Mouse (Mus musculus) lung, postnatal 10 days (tissue): ENCODE data around the gene Ocm.
"Not testable (repeated sequence)": the region's sequence is repeated elsewhere in the genome, so short reads cannot be mapped to it uniquely, and the experiment has no call there.

Experiments used
- DNase-seq: peaks from one replicate; pipeline ENCODE4 v3.0.0; 2021

The Ocm gene

DNA sequence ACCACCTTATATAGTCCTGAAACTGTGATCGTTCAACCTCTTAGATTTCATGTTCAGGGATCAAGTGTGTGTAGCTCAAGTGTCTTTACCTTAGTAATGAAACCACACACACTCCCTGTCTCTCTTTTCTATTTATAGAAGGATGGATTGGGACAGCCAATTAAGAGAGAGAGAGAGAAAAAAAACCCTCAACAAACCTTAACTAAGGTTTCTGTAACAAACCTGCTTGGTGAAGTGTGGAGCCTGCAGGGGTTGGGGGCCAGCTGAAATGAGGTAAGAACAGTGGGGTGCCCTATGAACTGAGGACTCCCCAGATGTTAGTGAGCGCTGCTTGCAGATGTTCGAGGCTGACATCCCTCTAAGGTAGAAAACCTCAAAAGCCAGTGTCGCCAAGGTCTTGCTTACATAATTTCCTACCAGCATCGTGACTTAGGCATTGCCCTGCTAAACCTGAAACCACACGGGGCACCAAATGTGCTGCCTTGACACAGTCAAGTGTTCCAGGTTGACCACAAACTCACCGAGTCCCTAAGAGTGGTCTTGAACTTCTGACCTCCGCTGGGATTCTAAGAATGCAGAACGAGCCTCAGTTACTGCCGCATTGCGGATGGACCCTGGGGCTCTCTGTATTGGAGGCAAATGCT is at the start of gene Ocm:
Gene Ocm (minus strand): TSS at position 51 of the 644 bp plus-strand sequence.
- no peak for DNase-seq

DNA sequence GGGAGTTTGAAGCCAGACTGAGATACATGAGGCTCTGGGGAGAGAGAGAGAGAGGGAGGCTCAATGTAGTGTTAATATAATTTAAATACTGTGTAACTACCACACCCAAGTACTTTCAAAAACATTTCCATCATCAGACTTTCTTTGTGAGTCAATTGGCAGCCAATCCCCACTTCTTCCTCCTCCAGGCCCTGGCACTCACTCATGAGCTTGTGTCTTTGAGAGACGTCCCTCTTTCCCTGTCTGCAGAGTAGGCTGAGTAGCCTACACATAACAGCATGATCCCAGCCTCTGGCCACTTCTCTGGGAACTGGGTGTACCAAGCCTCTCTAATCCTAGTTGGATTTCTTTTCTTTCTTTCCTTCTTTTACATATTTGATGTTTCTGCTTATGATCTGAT is 44.8 kb upstream of the Ocm start:
- DNase-seq, result no peak

- no peak for DNase-seq
Measured at GRCm38 (mm10) chr5:144070064-144070463, 43.6 kb upstream of the Ocm start.

GRCm38 (mm10) chr5:144066036-144066435 is 39.6 kb upstream of the Ocm start:
- peak; percentile 63 for DNase-seq

GRCm38 (mm10) chr5:144064093-144064492 is 37.6 kb upstream of the Ocm start:
- no peak for DNase-seq

- DNase-seq, result no peak
Measured at GRCm38 (mm10) chr5:144054340-144054739, 27.9 kb upstream of the Ocm start.

DNA sequence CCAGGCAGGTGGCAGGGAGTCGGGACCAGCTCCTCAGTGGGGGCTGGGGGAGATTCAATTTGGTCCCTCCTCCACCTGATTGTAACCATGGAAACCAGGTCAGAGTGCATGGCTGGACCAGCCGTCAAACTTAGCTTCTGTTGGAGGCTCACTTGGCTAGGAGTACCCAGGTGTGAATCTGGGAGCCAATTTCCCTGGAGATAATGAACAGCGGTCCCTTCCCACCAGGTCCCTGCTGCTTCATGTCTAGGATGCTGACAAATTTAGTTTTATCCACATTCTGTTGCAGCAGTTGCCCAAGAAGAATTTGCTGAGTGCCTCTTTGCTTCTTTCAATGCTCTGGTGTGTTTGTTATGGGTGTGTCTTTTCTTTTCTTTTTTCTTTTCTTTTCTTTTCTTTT is 27.0 kb upstream of the Ocm start:
- no peak for DNase-seq

DNA sequence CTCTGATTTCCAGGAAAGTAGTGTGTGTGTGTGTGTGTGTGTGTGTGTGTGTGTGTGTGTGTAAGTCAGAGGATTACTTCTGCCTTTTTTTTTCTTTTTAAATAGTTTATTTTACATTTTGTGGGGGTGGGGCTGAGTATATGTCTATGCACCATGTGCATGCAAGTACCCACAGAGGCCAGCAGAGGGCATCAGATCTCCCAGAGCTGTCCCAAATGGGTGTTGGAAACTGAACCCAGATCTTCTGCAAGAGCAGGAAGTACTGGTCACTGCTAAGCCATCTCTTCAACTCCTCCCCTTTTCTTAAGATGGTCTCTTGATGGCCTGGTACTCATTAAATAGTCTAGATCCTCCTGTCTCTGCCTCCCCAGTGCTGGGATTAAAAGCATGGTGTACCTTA is 24.8 kb upstream of the Ocm start:
- no peak for DNase-seq

DNA sequence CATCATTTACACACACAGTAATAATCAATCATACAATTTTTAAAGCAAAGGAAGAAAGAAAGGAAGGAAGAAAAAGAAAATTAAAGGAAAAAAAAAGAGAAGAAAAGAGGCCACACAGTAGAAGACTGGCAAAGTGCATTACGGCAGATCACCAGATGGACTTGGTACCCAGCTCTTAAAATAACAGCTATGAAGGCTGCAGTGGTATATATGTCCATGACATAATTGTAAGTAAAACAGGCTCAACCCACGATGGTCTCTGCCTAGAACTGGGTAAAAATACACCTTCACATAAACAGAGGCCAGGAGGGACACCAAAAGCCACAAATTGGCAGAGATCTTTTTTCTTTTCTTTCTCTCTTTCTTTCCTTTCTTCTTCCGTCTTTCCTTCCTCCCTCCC is 23.4 kb upstream of the Ocm start:
- no peak for DNase-seq

GRCm38 (mm10) chr5:144047324-144047723 is 20.9 kb upstream of the Ocm start:
- no peak for DNase-seq

GRCm38 (mm10) chr5:144043166-144043565 is 16.7 kb upstream of the Ocm start:
- DNase-seq, result no peak

DNA sequence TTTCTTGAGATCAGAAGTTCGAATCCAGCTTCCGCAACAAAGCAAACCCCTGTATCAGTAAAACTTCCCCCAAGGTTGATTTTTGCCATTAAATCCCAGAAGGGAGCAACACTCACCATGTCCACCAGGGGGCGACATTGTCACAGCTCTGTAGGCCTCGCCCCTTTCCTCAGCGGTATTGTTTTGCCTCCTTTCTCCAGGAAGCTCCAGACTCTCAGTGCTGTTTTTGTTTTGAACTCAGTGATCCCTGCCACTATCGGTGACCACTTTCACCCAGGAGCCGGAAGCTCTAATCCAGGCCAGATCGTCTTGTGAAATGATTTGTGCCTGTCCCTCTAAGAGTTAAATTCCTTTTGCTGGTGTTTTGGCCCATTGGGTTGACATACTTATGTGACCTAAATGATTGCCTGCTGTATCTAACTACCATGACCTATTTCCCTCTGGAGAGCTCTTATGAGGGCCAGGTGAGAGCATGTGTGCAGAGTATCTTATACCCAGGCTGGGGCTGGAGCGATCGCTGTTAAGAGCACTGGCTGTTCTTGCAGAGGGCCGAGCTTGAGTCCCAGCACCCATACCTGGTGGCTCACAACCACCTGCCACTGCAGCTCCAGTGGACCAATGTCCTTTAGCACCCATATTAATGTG is 14.4 kb upstream of the Ocm start:
- DNase-seq, result peak; percentile 83

GRCm38 (mm10) chr5:144039886-144040285 is 13.4 kb upstream of the Ocm start:
- no peak for DNase-seq

DNA sequence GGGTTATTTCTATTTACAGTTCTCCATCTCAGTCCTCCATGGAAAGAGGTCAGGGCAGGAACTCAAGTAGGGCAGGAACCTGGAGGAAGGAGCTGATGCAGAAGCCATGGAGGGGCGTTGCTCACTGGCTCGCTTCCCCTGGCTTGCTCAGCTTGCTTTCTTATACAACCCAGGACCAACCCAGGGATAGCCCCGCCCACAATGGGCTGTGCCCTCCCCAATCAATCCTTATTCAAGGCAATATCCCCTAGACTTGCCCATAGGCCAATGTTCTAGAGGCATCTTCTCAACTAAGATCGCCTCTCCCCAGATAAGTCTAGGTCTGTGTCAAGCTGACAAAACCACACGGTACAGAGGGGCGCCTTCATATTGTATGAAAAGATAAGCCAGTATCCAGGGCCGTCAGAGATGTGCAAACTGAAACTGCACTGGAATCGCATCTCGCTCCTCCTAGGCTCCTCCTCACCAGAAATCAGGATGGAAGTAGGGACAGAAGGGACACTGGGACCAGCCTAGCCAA is 12.7 kb upstream of the Ocm start:
- DNase-seq, result peak; percentile 7

DNA sequence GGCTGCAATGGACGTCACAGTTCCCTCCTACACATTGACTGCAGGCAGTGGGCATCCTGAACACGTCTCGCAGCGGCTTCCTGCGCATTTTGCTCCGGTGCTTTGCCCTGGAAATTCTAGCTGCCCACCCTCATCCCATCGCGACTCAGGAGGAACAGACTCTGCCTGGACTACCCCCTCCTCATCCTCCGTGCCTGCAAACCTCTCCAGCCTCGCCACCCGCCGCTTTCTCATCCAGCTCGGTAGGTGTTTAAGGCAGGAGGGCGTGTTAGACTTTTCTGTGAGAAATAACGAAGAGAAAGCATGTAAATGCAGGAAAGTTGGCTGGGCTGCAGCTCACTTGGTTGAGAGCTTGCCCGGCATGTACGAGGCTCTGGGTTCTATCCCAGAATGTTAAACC is 10.5 kb upstream of the Ocm start:
- no peak for DNase-seq

DNA sequence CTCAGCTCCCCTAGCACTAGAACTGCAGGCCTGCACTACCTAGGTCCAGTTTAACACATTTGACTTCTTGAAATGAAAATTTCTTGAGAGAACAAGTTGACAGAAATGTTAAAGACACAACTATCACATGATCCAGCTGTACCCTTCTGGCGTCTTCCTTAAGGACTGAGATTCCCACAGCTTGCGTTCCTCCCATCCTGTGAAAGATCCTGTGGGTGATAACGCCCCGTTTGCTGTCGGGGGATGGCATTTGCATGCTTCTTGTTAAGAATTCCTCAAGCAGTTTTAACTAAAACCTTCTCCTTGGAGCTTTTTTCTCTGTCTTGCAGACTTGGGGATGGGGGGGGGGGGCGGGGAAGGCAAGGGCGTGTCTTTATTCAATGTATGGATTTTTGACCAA is 8.1 kb upstream of the Ocm start:
- no peak for DNase-seq

DNA sequence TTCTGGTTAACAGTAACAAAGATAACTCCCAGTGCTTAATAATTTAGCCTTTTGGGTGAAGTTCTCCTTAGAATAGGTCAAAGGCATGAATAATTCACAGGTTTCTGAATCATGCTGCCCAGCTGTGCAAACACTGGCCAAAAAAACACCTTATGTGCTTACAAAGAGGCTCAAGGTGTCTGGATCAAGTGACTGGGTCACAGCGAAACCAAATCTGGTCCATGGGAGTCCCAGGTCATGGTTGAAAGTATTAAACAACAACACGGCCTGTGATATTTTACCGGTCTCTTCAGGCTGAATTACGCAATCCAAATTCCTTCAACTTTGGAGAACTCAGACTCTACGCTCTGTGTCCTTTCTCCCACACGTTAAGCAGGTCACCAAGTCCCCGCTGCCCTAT is 6.0 kb upstream of the Ocm start:
- DNase-seq, result no peak

GRCm38 (mm10) chr5:144015845-144016244 is 10.6 kb downstream of the Ocm start:
- no peak for DNase-seq

DNA sequence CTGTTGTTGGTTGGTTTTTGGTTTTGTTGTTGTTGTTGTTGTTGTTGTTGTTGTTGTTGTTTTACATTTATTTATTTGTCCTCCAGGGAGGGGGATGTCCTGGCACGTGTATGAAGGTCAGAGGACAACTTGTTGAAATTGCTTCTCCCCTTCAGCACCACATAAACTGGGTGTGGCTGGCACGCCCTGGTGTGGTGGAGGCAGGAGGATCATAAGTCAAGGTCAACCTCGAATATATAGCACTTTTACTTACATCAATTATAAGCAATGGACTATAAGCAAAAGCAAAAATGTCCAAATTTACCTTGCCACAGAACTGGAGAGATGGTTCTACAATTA is 11.2 kb downstream of the Ocm start:
- no peak for DNase-seq

DNA sequence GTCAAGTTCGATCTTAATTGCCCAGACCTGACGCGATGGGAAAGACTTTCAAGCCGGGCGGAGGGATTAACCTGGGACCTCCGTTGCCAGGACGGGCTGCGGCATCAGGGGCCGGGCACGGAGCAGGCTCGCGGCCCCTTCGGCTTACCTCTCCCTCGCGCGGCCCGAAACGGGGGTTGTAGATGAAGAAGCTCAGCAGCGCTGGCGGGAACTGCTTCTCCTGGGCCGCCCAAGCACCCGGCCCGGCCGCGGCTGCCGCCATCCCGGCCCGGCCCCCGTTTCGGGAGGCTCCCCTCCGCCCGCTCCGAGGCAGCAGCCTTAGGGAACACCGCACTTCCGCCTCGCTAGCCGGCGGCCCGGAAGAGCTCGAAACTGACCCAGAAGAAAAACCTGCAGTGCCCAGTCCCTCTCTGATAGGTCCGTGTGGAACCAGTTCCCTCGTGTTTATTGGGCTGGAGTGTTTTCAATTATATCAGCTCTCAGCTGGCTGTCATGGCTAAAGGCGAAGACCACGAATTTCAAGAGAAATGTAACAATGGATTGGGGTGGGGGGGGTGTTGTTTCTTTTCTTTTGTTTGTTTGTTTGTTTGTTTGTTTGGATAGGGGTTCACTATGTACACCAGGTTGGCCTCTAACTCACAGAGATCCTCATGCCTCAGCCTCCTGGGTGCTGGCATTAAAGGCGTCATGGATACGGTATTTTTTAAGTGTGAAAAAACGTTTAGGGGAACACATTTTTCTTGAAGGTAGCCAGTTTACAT is 11.7 kb downstream of the Ocm start, which contains the start of gene Ccz1:
Gene Ccz1 (minus strand): TSS at position 327 of the 761 bp plus-strand sequence.
- peak; percentile 87 for DNase-seq

GRCm38 (mm10) chr5:144013366-144014134 is 12.9 kb downstream of the Ocm start:
- DNase-seq, result not testable (repeated sequence)

DNA sequence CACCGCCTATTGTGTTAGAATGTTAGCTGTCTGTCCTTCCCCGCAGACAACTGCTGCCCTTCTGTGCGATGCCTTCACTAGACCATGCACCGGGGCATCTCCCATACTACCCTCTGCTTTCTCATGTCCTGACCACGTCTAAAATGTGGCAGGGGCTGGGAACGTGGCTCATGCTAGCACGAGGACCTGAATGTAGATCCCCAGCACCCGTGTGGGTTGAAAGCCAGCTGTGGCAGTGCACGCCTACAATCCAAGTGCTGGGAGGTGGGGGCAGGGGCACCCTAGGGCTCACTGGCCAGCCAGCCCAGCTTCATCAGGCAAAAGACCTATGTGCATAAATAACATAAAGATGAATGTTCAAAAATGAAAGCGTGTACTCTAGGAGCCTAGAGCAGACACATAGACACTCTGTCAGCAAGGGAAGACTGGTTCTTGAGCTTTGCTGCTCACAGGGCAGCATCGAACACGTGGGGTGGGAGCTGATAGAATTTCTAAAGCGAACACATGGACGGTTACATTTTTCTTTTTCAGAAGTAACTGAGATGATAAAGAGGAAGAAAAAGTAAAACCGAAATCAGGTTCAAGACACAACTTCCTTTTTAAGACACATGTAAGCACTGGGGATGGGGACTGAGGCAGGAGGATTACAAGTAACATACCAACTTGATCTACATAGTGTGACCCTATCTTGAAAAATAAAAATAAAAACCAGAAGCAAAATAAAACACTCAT is 23.8 kb downstream of the Ocm start:
- no peak for DNase-seq
